Mouse (Mus musculus) NIH3T3 (cell line): ENCODE data around the gene Tm9sf1.

Source experiments
- DNase-seq: peaks from one replicate; pipeline ENCODE4 v3.0.0-alpha.2; 2012; ENCODE audit warnings: low read depth

Tm9sf1 gene

GRCm38 (mm10) chr14:55590748-55591330 is 52.8 kb downstream of the Tm9sf1 start, which contains the start of gene Psme2:
Gene Psme2, minus strand, starts transcription at chr14:55591113.
- peak; percentile 98 for DNase-seq

DNA sequence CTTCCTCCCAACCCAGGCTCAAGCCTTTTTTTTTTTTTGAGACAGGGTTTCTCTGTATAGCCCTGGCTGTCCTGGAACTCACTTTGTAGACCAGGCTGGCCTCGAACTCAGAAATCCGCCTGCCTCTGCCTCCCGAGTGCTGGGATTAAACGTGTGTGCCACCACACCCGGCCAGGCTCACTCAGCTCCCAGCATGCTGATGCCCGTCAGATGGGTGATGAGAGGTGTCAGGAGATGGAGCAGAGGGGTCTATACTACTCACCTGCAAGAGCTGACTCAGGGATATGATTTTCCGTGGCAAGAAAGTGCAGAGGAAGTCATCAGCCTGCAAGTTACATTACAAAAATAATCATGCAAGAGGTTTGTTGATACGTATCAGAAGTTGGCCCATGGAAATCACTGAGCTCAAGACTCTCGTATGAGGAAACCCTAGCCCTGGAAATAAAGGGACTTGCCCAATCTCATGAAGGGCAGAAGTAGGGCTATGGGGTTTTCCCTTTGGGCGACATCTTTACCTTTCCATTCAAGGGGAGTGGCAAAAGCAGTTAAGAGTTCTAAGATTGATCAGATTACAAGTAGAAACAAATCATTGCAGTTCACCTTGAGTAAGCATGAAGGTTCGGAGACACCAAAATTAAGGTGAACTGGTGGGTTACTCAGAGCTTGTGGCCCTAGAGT is 53.7 kb downstream of the Tm9sf1 start:
- DNase-seq = peak; percentile 34

DNA sequence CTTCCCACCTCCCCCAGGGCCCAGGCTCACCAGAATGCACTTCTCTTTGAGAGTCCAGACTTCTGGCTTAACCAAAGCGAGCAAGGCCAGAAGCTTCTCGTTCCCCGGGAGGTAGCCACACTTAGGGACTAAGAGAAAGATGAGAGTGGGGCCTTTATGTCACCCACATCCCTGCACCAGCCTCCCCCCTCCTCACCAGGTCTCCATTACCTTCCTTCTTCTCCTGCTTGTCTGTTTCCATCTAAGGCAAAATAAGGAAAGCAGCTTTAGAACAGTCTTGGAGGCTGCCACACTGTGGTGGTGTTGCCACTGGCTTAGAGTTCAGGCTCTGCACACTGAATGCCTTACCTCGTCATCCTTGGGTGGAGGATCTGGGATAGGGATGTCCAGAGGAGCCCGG is 54.3 kb downstream of the Tm9sf1 start:
- DNase-seq = no peak

- DNase-seq = no peak
Measured at GRCm38 (mm10) chr14:55586149-55586548, 57.5 kb downstream of the Tm9sf1 start.
